Mouse (Mus musculus) testis, adult 2 months (tissue): ENCODE results near the gene Hectd4.

Source experiments
- CTCF ChIP-seq: fragments of 200-500 bp; IDR thresholded peaks from 2 replicates; pipeline ENCODE4 v1.5.1; 2012; ENCODE audit warnings: low read depth, mild to moderate bottlenecking, inconsistent platforms, low read length, moderate library complexity; ENCODE audit not compliant: control insufficient read depth, insufficient read depth, insufficient replicate concordance
- POLR2A ChIP-seq: fragments of 200-500 bp; IDR thresholded peaks from 2 replicates; pipeline ENCODE4 v1.6.1; 2012; ENCODE audit warnings: low read depth, mild to moderate bottlenecking, inconsistent platforms, low read length, moderate library complexity; ENCODE audit not compliant: control insufficient read depth

DNA sequence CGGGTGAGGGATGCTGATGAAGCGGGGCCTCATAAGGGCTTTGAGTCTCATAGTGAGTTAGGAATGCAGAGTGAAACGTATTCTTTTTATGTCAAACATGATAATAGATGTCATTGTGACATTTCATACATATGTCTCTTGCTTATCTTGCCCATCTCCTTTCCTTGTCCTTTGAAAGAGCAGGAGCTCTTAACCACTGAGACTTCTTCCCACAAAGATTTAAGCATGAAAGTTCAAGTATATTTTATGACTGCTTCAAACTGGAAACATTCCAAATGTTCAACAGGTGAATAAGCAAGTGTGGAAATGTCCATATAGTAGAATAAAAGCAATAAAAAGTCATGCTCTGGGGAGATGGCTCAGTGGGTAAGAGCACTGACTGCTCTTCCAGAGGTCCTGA is 6.4 kb downstream of the Hectd4 start:
- TF ChIP-seq POLR2A (no peak), CTCF (no peak)
